Mouse (Mus musculus) layer of hippocampus, adult 18-20 months (tissue): ENCODE measurements around the gene Aldob. TPM values are rescaled to one million over a fixed set of nuclear protein-coding genes. Genes with fewer than 3 reads are reported as not detected.
"Not testable (repeated sequence)": the region's sequence is repeated elsewhere in the genome, so short reads cannot be mapped to it uniquely, and the experiment has no call there.

Experiments
- DNase-seq, 2 experiments: peaks; one replicate each; pipeline ENCODE4 v3.0.0; 2022; ENCODE audit warnings: low spot score in 2 of 2
- total RNA-seq, 2 experiments: library from RNA; stranded (reverse); gene quantifications; 2 replicates each; pipeline ENCODE4 v1.2.3; 2021

Aldob gene
- total RNA-seq, 2 experiments from 2014 or later, result 1.9 to 2.1 TPM

GRCm38 (mm10) chr4:49536671-49537070, 12.7 kb downstream of the Aldob start:
- no peak for DNase-seq

- DNase-seq, result no peak
Observed at GRCm38 (mm10) chr4:49535675-49536294, 13.6 kb downstream of the Aldob start.

GRCm38 (mm10) chr4:49535036-49535435, 14.3 kb downstream of the Aldob start:
- DNase-seq, result no peak

- DNase-seq, result peak; percentile 86 to 93
Observed at GRCm38 (mm10) chr4:49522576-49522975, 26.8 kb downstream of the Aldob start.

GRCm38 (mm10) chr4:49521346-49521745, 28.0 kb downstream of the Aldob start:
- no peak for DNase-seq

GRCm38 (mm10) chr4:49520572-49521340, 28.6 kb downstream of the Aldob start, which contains the start of the genes Mrpl50 and Zfp189:
Gene Mrpl50 (minus strand): TSS chr4:49521093.
Gene Zfp189 (plus strand): TSS chr4:49521176.
- DNase-seq, result peak; percentile 97 to 99

GRCm38 (mm10) chr4:49519476-49519875, 29.9 kb downstream of the Aldob start:
- no peak for DNase-seq

- DNase-seq, result no peak
Observed at GRCm38 (mm10) chr4:49514441-49514840, 34.9 kb downstream of the Aldob start.

GRCm38 (mm10) chr4:49512636-49513035, 36.7 kb downstream of the Aldob start:
- DNase-seq, result no peak

GRCm38 (mm10) chr4:49510236-49510835, 39.0 kb downstream of the Aldob start:
- not testable (repeated sequence) for DNase-seq

GRCm38 (mm10) chr4:49509183-49509582, 40.2 kb downstream of the Aldob start:
- no peak for DNase-seq

- no peak for DNase-seq
Observed at GRCm38 (mm10) chr4:49506386-49506785, 43.0 kb downstream of the Aldob start, which contains the start of gene Baat. Gene Baat (minus strand): TSS chr4:49506557.

GRCm38 (mm10) chr4:49503563-49503962, 45.8 kb downstream of the Aldob start:
- DNase-seq, result no peak

Other genes starting within 250 kb of the Aldob start
- gene Acnat2, start 141.4 kb downstream of the Aldob start, total RNA-seq, result not detected
- gene Acnat1, start 75.6 kb downstream of the Aldob start, total RNA-seq, result not detected
- under 1 TPM; 0.18 to 0.37 TPM for gene Baat, start 43.0 kb downstream of the Aldob start, total RNA-seq
- 10 to 100 TPM; 32.9 to 33.6 TPM for gene Mrpl50, start 28.5 kb downstream of the Aldob start, total RNA-seq
- gene Zfp189, start 28.4 kb downstream of the Aldob start, total RNA-seq, result 10 to 100 TPM; 30.1 to 37.3 TPM
- gene Tmem246, start 48.3 kb upstream of the Aldob start, total RNA-seq, result 10 to 100 TPM; 75.4 to 77.1 TPM
- 10 to 100 TPM; 68.9 to 72.2 TPM for gene Rnf20, start 82.5 kb upstream of the Aldob start, total RNA-seq
- gene Ppp3r2, start 132.5 kb upstream of the Aldob start, total RNA-seq, result under 1 TPM; 0.32 to 0.36 TPM